Mouse (Mus musculus): ENCODE measurements around the gene Pakap. TPM values are rescaled to one million over a fixed set of nuclear protein-coding genes. Genes with fewer than 3 reads are reported as not detected.

Gene Pakap
- polyA plus RNA-seq, 1 experiment, result 14.7 TPM

- no peak for TF ChIP-seq CTCF (IDR thresholded peaks at IDR 0.05; ENCODE audit: borderline replicate concordance, insufficient read depth, low read length)
- TF ChIP-seq POLR2A (IDR thresholded peaks at IDR 0.05; ENCODE audit: low read depth, low read length), result no peak
- Histone ChIP-seq H3K27ac (ENCODE audit: insufficient read depth, low read length) (no peak overlapping the region), H3K4me1 (ENCODE audit: control insufficient read depth, insufficient read depth, low read length) (no peaks in the 10 kb centered on the region), H3K4me3 (ENCODE audit: insufficient read depth, low read length) (no peak overlapping the region)
These were observed 245.1 kb downstream of the Pakap start for GRCm38 (mm10) chr4:57812916-57813575.

DNA sequence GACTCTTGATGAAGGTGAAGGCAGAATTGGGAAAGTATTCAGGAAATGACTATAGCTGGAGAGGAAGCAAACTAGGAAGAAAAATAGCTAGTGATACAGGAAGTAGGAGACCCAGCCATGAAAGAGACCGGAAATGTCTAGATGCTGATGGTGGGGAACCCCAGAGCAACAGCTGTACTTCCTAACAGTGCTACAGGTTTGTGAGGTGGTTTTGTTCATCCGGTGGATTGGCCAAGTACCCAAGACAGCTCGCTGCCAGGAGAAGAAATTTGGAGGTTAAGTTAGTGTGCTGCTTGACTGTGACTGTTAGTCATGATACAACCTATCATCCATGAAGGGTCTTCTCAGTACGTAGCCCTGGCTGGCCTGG lies 245.6 kb downstream of the Pakap start:
- Histone ChIP-seq H3K4me1 (ENCODE audit: control insufficient read depth, insufficient read depth, low read length) (no peaks in the 10 kb centered on the region), H3K27ac (ENCODE audit: insufficient read depth, low read length) (no peak overlapping the region), H3K4me3 (ENCODE audit: insufficient read depth, low read length) (no peak overlapping the region)
- no peak for TF ChIP-seq POLR2A (IDR thresholded peaks at IDR 0.05; ENCODE audit: low read depth, low read length)

GRCm38 (mm10) chr4:57815355-57815754 lies 247.4 kb downstream of the Pakap start:
- Histone ChIP-seq H3K4me1 (ENCODE audit: control insufficient read depth, insufficient read depth, low read length) (no peaks in the 10 kb centered on the region), H3K4me3 (ENCODE audit: insufficient read depth, low read length) (no peak overlapping the region), H3K27ac (ENCODE audit: insufficient read depth, low read length) (no peak overlapping the region)
- TF ChIP-seq CTCF (IDR thresholded peaks at IDR 0.05; ENCODE audit: borderline replicate concordance, insufficient read depth, low read length) (no peak), POLR2A (IDR thresholded peaks at IDR 0.05; ENCODE audit: low read depth, low read length) (no peak)

DNA sequence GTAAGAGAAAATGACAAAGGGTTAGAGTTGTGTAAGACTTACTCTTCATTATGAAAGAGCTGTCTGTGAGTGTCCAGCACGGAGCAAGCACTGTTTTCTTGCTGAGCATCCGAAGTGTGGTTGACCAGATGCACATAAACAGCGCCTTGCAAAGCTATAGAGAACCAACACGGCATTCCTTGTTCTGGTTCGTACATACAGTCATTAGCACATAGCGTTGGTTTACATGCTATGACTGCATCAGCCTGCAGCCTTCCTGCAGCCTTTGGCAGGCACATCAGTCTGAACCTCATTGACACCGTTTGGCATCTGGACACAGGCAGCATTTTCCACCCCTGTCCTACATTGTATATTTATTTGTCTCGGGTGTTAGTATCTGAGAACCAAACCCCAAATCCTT lies 248.2 kb downstream of the Pakap start:
- TF ChIP-seq POLR2A (IDR thresholded peaks at IDR 0.05; ENCODE audit: low read depth, low read length) (no peak), CTCF (IDR thresholded peaks at IDR 0.05; ENCODE audit: borderline replicate concordance, insufficient read depth, low read length) (no peak)
- Histone ChIP-seq H3K4me1 (ENCODE audit: control insufficient read depth, insufficient read depth, low read length) (no peaks in the 10 kb centered on the region), H3K27ac (ENCODE audit: insufficient read depth, low read length) (no peak overlapping the region), H3K4me3 (ENCODE audit: insufficient read depth, low read length) (no peak overlapping the region)

DNA sequence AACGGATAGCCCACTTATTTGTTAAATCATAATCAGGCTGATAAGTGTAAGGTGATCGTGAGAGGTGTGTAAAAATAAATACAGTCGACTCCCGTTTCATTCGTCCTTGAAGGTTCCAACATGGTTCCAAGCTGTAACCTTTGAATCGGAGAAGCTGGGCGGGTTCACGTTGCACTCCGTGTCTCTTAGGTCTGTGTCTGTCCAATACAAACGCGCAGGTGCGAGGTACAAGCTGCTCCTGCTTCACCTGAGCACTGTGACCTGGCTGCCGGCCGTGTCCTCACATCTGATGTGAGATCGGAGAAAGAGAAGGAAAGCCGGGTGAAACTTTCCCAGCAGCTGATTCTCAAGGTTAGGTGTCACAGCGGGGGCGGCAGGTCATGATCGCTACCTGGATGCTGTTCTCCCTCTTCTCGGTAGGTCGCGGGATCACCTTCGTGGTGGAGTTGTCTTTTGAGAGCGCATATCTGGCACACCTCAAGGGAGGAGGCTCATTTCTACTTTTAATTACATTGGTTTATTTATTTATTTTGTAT lies 252.9 kb downstream of the Pakap start:
- Histone ChIP-seq H3K27ac (ENCODE audit: insufficient read depth, low read length) (no peak overlapping the region), H3K4me1 (ENCODE audit: control insufficient read depth, insufficient read depth, low read length) (peaks cover 5% of the 10 kb centered on the region; the same call in 1 of the 2 replicates), H3K4me3 (ENCODE audit: insufficient read depth, low read length) (no peak overlapping the region)
- TF ChIP-seq POLR2A (IDR thresholded peaks at IDR 0.05; ENCODE audit: low read depth, low read length) (no peak), CTCF (IDR thresholded peaks at IDR 0.05; ENCODE audit: borderline replicate concordance, insufficient read depth, low read length) (no peak)

- TF ChIP-seq CTCF (IDR thresholded peaks at IDR 0.05; ENCODE audit: borderline replicate concordance, insufficient read depth, low read length) (no peak), POLR2A (IDR thresholded peaks at IDR 0.05; ENCODE audit: low read depth, low read length) (no peak)
- Histone ChIP-seq H3K4me3 (ENCODE audit: insufficient read depth, low read length) (no peak overlapping the region), H3K27ac (ENCODE audit: insufficient read depth, low read length) (peak overlapping the region; percentile 16; the same call in 1 of the 2 replicates), H3K4me1 (ENCODE audit: control insufficient read depth, insufficient read depth, low read length) (peaks cover 5% of the 10 kb centered on the region; the same call in 1 of the 2 replicates)
These were observed 253.8 kb downstream of the Pakap start for GRCm38 (mm10) chr4:57821556-57822356.

DNA sequence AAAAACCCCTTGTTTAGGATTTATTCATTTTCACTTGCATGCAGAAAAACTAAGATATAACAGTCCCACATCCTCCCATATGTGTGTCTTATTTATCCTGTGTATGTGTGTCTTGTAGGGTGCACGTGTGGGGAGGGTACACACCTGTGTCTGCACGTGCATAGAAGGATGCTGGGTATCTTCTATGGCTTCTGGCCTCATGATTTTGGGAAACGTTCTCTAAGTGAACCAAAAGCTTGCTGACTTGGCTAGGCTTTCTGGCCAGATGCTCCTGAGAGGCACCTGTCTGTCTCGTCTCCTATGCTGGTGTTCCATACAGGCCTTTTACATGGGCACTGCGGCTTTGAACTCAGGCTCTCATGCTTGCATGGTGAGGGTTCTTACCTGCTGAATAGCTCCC lies 254.7 kb downstream of the Pakap start:
- TF ChIP-seq CTCF (IDR thresholded peaks at IDR 0.05; ENCODE audit: borderline replicate concordance, insufficient read depth, low read length), result no peak
- Histone ChIP-seq H3K4me3 (ENCODE audit: insufficient read depth, low read length) (no peak overlapping the region), H3K27ac (ENCODE audit: insufficient read depth, low read length) (no peak overlapping the region), H3K4me1 (ENCODE audit: control insufficient read depth, insufficient read depth, low read length) (peaks cover 5% of the 10 kb centered on the region; the same call in 1 of the 2 replicates)

GRCm38 (mm10) chr4:57824626-57825240 lies 256.8 kb downstream of the Pakap start:
- no peak for TF ChIP-seq POLR2A (IDR thresholded peaks at IDR 0.05; ENCODE audit: low read depth, low read length)
- no peak for TF ChIP-seq CTCF (IDR thresholded peaks at IDR 0.05; ENCODE audit: borderline replicate concordance, insufficient read depth, low read length)
- Histone ChIP-seq H3K4me1 (ENCODE audit: control insufficient read depth, insufficient read depth, low read length) (peaks cover 5% of the 10 kb centered on the region; the same call in 1 of the 2 replicates), H3K27ac (ENCODE audit: insufficient read depth, low read length) (no peak overlapping the region), H3K4me3 (ENCODE audit: insufficient read depth, low read length) (no peak overlapping the region)

DNA sequence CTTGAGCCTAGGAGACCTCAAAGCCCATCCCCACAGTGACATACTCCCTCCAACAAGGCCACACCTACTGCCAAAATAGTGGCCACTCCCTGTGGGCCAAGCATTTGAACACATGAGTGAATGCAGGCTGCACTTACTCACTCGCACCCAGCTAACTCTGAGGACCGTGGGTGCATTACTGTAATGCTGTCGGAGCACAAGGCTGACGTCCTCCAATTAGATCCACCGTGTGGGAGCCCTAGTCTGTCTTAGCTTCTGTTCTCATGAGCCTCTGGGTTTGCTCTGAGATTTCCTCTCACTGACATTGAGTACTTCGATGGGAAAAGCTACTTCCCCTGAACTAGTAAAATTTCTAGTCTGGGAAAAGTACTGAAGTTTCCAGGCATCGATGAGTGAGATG lies 258.3 kb downstream of the Pakap start:
- peaks cover 5% of the 10 kb centered on the region; the same call in 1 of the 2 replicates for H3K4me1 ChIP-seq (ENCODE audit: control insufficient read depth, insufficient read depth, low read length)
- H3K27ac ChIP-seq (ENCODE audit: insufficient read depth, low read length), result no peak overlapping the region
- H3K4me3 ChIP-seq (ENCODE audit: insufficient read depth, low read length), result no peak overlapping the region
- no peak for TF ChIP-seq POLR2A (IDR thresholded peaks at IDR 0.05; ENCODE audit: low read depth, low read length)
- no peak for TF ChIP-seq CTCF (IDR thresholded peaks at IDR 0.05; ENCODE audit: borderline replicate concordance, insufficient read depth, low read length)
